11 mouse cellular contexts compared by ENCODE assay signal in genomic region chr11:6963600-6963999, GRCm38 (mm10).
"Had no signal": no experiment of that assay in that cellular context is flagged by ENCODE, and none has a peak within 500 bp of the region (broad histone marks: within the 10 kb centered on the region; RNA-seq: fewer than 3 reads in every experiment).

No protein-coding gene starts in this region.

- DNase-seq: kidney, adult 11 months; kidney, postnatal 14 days; layer of hippocampus, adult 9-11 months; left cerebral cortex, postnatal 4 days; lung, postnatal 36 days; right cerebral cortex, postnatal 14 days; thymus, postnatal 36 days had no signal

- H3K27me3 ChIP-seq: liver, embryonic 15.5 days; lung, embryonic 15.5 days; midbrain, embryonic 13.5 days had no signal

- H3K4me2 ChIP-seq: liver, embryonic 11.5 days; liver, embryonic 15.5 days; lung, embryonic 15.5 days; midbrain, embryonic 13.5 days had no signal

- H3K9me3 ChIP-seq: liver, embryonic 15.5 days; lung, embryonic 15.5 days; midbrain, embryonic 13.5 days had no signal

- H3K4me1 ChIP-seq: liver, embryonic 15.5 days; lung, embryonic 15.5 days; midbrain, embryonic 13.5 days had no signal

- H3K36me3 ChIP-seq: liver, embryonic 15.5 days; lung, embryonic 15.5 days; midbrain, embryonic 13.5 days had no signal

- ATAC-seq: midbrain, embryonic 13.5 days had no signal

- H3K9ac ChIP-seq: liver, embryonic 15.5 days; lung, embryonic 15.5 days; midbrain, embryonic 13.5 days had no signal

- H3K4me3 ChIP-seq: liver, embryonic 15.5 days; lung, embryonic 15.5 days; midbrain, embryonic 13.5 days had no signal

- H3K27ac ChIP-seq: liver, embryonic 15.5 days; lung, embryonic 15.5 days; midbrain, embryonic 13.5 days had no signal
